In the genomic region with DNA sequence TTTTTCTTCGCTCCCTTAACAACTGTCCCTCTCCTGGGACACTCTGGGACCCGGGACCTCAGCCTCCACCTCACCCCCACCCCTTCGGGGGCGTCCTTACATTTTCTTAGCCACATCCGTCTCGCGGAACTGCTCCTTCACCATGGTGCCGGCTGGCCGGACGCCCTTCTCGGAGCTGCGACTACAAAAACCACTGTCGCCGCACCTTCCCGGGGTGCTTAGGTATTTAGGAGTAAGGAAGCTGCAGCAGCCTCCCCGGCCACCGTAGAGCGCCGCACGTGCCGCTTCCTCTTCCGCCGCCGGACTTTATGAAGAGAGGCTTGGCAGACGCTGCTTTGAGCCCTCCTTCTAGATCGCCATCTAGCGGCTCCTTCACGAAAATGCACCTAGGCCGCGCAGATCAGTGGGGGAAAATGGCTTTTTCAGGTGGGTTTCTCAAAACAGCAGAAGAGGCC, we compare ENCODE assay signal across 8 mouse cellular contexts. TPM values are rescaled to one million over a fixed set of nuclear protein-coding genes. Genes with fewer than 3 reads are reported as not detected.
A peak's percentile ranks its signal among the peaks of the same experiment; 100 is the strongest.
DNase-seq lines count a peak whose midpoint lies in the region; ATAC-seq lines count a peak whose summit lies in the region.

A gene (minus strand): TSS at position 286 of the 455 bp plus-strand sequence.
A gene (plus strand): TSS at position 353 of the 455 bp plus-strand sequence.

- peak; percentile 90 for DNase-seq in T-cell, adult 2 months (ENCODE audit: low spot score)
- peak; percentile 92 to 93 for DNase-seq in cerebellum, postnatal 36 days
- peak; percentile 90 to 93 for DNase-seq in frontal cortex, postnatal 36 days (ENCODE audit: low spot score in 2 of 2)
- DNase-seq in left cerebral cortex, adult 18-20 months (ENCODE audit: low spot score in 2 of 2) = peak; percentile 90 to 93
- peak; percentile 93 for DNase-seq in right cerebral cortex, adult 18-20 months
- DNase-seq in urinary bladder, postnatal 10 days (ENCODE audit: low spot score) = peak; percentile 66

- peaks cover 35% of the 10 kb centered on the region for H3K79me2 ChIP-seq in macrophage (ENCODE audit: inconsistent target)

- H3K4me3 ChIP-seq in hindbrain, embryonic 16.5 days (ENCODE audit: low read length) = peak within 1 kb of the TSS; percentile 78
- peak within 1 kb of the TSS; percentile 99 for H3K4me3 ChIP-seq in macrophage (ENCODE audit: inconsistent target)

- H3K9ac ChIP-seq in hindbrain, embryonic 16.5 days (ENCODE audit: low read depth, low read length) = peak within 1 kb of the TSS; percentile 81

- H3K4me1 ChIP-seq in hindbrain, embryonic 16.5 days (ENCODE audit: control insufficient read depth, insufficient read depth, low read depth, low read length) = peaks cover 15% of the 10 kb centered on the region

- H3K27me3 ChIP-seq in hindbrain, embryonic 16.5 days (replicated peaks; ENCODE audit: control insufficient read depth, insufficient read depth, low read length) = no peaks in the 10 kb centered on the region

- H3K27ac ChIP-seq in hindbrain, embryonic 16.5 days (ENCODE audit: low read depth, low read length) = peak within 1 kb of the TSS; percentile 59; the same call in 1 of the 2 replicates
- peak within 1 kb of the TSS; percentile 39 for H3K27ac ChIP-seq in macrophage

- peak; percentile 80 for ATAC-seq in hindbrain, embryonic 16.5 days

- peak within 1 kb of the TSS; percentile 80 for H3K4me2 ChIP-seq in hindbrain, embryonic 16.5 days (ENCODE audit: low read length)

- peaks cover 12% of the 10 kb centered on the region for H3K36me3 ChIP-seq in hindbrain, embryonic 16.5 days (ENCODE audit: control insufficient read depth, insufficient read depth, low read length)
- H3K36me3 ChIP-seq in macrophage (ENCODE audit: inconsistent target) = peaks cover 24% of the 10 kb centered on the region

- H3K9me3 ChIP-seq in hindbrain, embryonic 16.5 days (ENCODE audit: control insufficient read depth, low read length) = no peaks in the 10 kb centered on the region

- under 1% methylated on average over 30 of the region's 30 CpGs for WGBS in hindbrain, embryonic 16.5 days
- under 1% methylated on average over 30 of the region's 30 CpGs for WGBS in macrophage (ENCODE audit: missing documents)

RNA-seq across cellular contexts. Expression of the first gene that starts in this region (rescaled TPM):
- polyA plus RNA-seq in hindbrain, embryonic 16.5 days (2015; fragmentation: Nextera tagmentation; extraction: Ambion mirVana) = 16.5 and 18.4 TPM in 2 replicates
- 10 to 100 TPM; 31.7 to 35.0 TPM for total RNA-seq in left cerebral cortex, adult 18-20 months (2021)
- 100 to 1,000 TPM in 1 of 26 experiments, 10 to 100 TPM in 25; 22.2 to 107 (median 67.7) TPM for total RNA-seq in macrophage (2018; cell fraction: chromatin; rRNA removed)
- 10 to 100 TPM in 22 of 26 experiments, 1 to 10 TPM in 4; 6.4 to 18.3 (median 12.9) TPM for total RNA-seq in macrophage (2018; cell fraction: cytosol; rRNA removed)
- total RNA-seq in macrophage (2018; cell fraction: nucleus; rRNA removed) = 10 to 100 TPM; 17.6 to 59.1 (median 38.6) TPM
- 9.7 to 12.3 TPM (median 11.3 TPM) in 3 replicates for polyA plus RNA-seq in macrophage (2018)

RNA-seq across cellular contexts. Expression of the second gene that starts in this region (rescaled TPM):
- polyA plus RNA-seq in hindbrain, embryonic 16.5 days (2015; fragmentation: Nextera tagmentation; extraction: Ambion mirVana) = 456 and 490 TPM in 2 replicates
- total RNA-seq in left cerebral cortex, adult 18-20 months (2021) = 100 to 1,000 TPM; 776 to 777 TPM
- 100 to 1,000 TPM in 19 of 26 experiments, 10 to 100 TPM in 7; 43.0 to 534 (median 135) TPM for total RNA-seq in macrophage (2018; cell fraction: chromatin; rRNA removed)
- 1,000 to 10,000 TPM; 1,670 to 3,709 (median 2,156) TPM for total RNA-seq in macrophage (2018; cell fraction: cytosol; rRNA removed)
- total RNA-seq in macrophage (2018; cell fraction: nucleus; rRNA removed) = 1,000 to 10,000 TPM in 1 of 26 experiments, 100 to 1,000 TPM in 25; 145 to 1,053 (median 426) TPM
- 2,962 to 3,897 TPM (median 3,033 TPM) in 3 replicates for polyA plus RNA-seq in macrophage (2018)

Comparison
In these comparisons a context has a peak if more than half of its experiments do, and no peak if none do; other contexts are left out.
1. Peak in every context shown above with its lines: DNase-seq, ATAC-seq, H3K4me3 ChIP-seq and H3K27ac ChIP-seq.